Mouse (Mus musculus): ENCODE measurements around the gene Gm8281. TPM values are rescaled to one million over a fixed set of nuclear protein-coding genes. Genes with fewer than 3 reads are reported as not detected.
"Not testable (repeated sequence)": the region's sequence is repeated elsewhere in the genome, so short reads cannot be mapped to it uniquely, and the experiment has no call there.

The Gm8281 gene
- polyA plus RNA-seq (2015; fragmentation: Nextera tagmentation; extraction: Ambion mirVana), result 0.97 and 1.2 TPM in 2 replicates

GRCm38 (mm10) chr14:5070611-5071490, at the start of gene Gm8281:
TSS of gene Gm8281 (plus strand) at chr14:5071040.
- WGBS, result under 1% methylated on average over 21 of the region's 63 CpGs
- H3K36me3 ChIP-seq; H3K9ac ChIP-seq; H3K4me1 ChIP-seq; H3K27me3 ChIP-seq (replicated peaks); H3K9me3 ChIP-seq; H3K27ac ChIP-seq; ATAC-seq (ENCODE audit: insufficient read depth, low FRiP score, low read depth): not testable (repeated sequence)
- H3K4me2 ChIP-seq, result peak within 1 kb of the TSS; percentile 65
- H3K4me3 ChIP-seq (replicated peaks), result peak within 1 kb of the TSS; percentile 40

- not testable (repeated sequence) for H3K27ac ChIP-seq; H3K4me1 ChIP-seq; H3K4me2 ChIP-seq; H3K9me3 ChIP-seq; H3K4me3 ChIP-seq (replicated peaks); ATAC-seq (ENCODE audit: insufficient read depth, low FRiP score, low read depth); H3K9ac ChIP-seq; H3K36me3 ChIP-seq; H3K27me3 ChIP-seq (replicated peaks)
- no CpG with 5 or more reads among the region's 3 CpGs for WGBS
These were observed 20.5 kb upstream of the Gm8281 start, which contains the start of gene 4930555G01Rik for GRCm38 (mm10) chr14:5050329-5050728. TSS of gene 4930555G01Rik (plus strand) at chr14:5050629.

- H3K4me1 ChIP-seq; H3K27ac ChIP-seq; H3K36me3 ChIP-seq; H3K9me3 ChIP-seq; H3K27me3 ChIP-seq (replicated peaks); H3K4me2 ChIP-seq; H3K9ac ChIP-seq; ATAC-seq (ENCODE audit: insufficient read depth, low FRiP score, low read depth); H3K4me3 ChIP-seq (replicated peaks): not testable (repeated sequence)
- WGBS, result 68% methylated on average over 2 of the region's 2 CpGs
These were observed 60.4 kb downstream of the Gm8281 start, which contains the start of gene Gm8279 for GRCm38 (mm10) chr14:5131219-5131618. TSS of gene Gm8279 (plus strand) at chr14:5131519.

Other genes starting within 250 kb of the Gm8281 start
- gene Gm3269, start 232.9 kb upstream of the Gm8281 start, polyA plus RNA-seq (2015; fragmentation: Nextera tagmentation; extraction: Ambion mirVana), result not detected in 2 replicates
- 0.39 TPM in 1 of 2 replicates, not detected in the other for gene Gm3264, start 215.5 kb upstream of the Gm8281 start, polyA plus RNA-seq (2015; fragmentation: Nextera tagmentation; extraction: Ambion mirVana)
- gene Gm3278, start 178.6 kb upstream of the Gm8281 start, polyA plus RNA-seq (2015; fragmentation: Nextera tagmentation; extraction: Ambion mirVana), result not detected in 2 replicates
- gene Gm8297, start 87.1 kb upstream of the Gm8281 start, polyA plus RNA-seq (2015; fragmentation: Nextera tagmentation; extraction: Ambion mirVana), result not detected in 2 replicates
- gene Gm3298, start 55.1 kb upstream of the Gm8281 start, polyA plus RNA-seq (2015; fragmentation: Nextera tagmentation; extraction: Ambion mirVana), result not detected in 2 replicates
- gene 4930555G01Rik, start 20.4 kb upstream of the Gm8281 start, polyA plus RNA-seq (2015; fragmentation: Nextera tagmentation; extraction: Ambion mirVana), result not detected in 2 replicates
- gene Gm8279, start 60.5 kb downstream of the Gm8281 start, polyA plus RNA-seq (2015; fragmentation: Nextera tagmentation; extraction: Ambion mirVana), result not detected in 2 replicates
- not detected in 2 replicates for gene Gm3317, start 93.5 kb downstream of the Gm8281 start, polyA plus RNA-seq (2015; fragmentation: Nextera tagmentation; extraction: Ambion mirVana)
- not detected in 2 replicates for gene Gm8271, start 114.8 kb downstream of the Gm8281 start, polyA plus RNA-seq (2015; fragmentation: Nextera tagmentation; extraction: Ambion mirVana)
- not detected in 2 replicates for gene Gm3526, start 189.5 kb downstream of the Gm8281 start, polyA plus RNA-seq (2015; fragmentation: Nextera tagmentation; extraction: Ambion mirVana)